Mouse (Mus musculus): ENCODE results near the gene Pdgfb. TPM values are rescaled to one million over a fixed set of nuclear protein-coding genes. Genes with fewer than 3 reads are reported as not detected.

Pdgfb gene
- total and polyA plus RNA-seq, 2 experiments from 2014 or later, result 9.5 to 31.0 TPM

GRCm38 (mm10) chr15:79947681-79948080, 67.1 kb downstream of the Pdgfb start:
- Histone ChIP-seq H3K9ac (replicated peaks; ENCODE audit: low read length) (no peak overlapping the region), H3K4me2 (ENCODE audit: low read depth, low read length) (no peak overlapping the region), H3K4me1 (ENCODE audit: insufficient read depth, low read length) (peaks cover 31% of the 10 kb centered on the region), H3K36me3 (ENCODE audit: insufficient read depth, low read length) (no peaks in the 10 kb centered on the region), H3K27me3 (ENCODE audit: insufficient read depth, low read length) (no peaks in the 10 kb centered on the region), H3K4me3 (ENCODE audit: low read length) (no peak overlapping the region), H3K27ac (no peak overlapping the region), H3K9me3 (ENCODE audit: low read length) (no peaks in the 10 kb centered on the region)
- DNase-seq (ENCODE audit: low spot score) (peak; percentile 7), ATAC-seq (no peak)
- 70% methylated on average over 6 of the region's 6 CpGs for WGBS
- TF ChIP-seq CTCF (IDR thresholded peaks at IDR 0.05; ENCODE audit: low read depth), result peak; percentile 21

- no peaks in the 10 kb centered on the region for H3K27me3 ChIP-seq (ENCODE audit: insufficient read depth, low read length)
- no peak overlapping the region for H3K4me2 ChIP-seq (ENCODE audit: low read depth, low read length)
- no peak overlapping the region for H3K9ac ChIP-seq (replicated peaks; ENCODE audit: low read length)
- peaks cover 25% of the 10 kb centered on the region for H3K4me1 ChIP-seq (ENCODE audit: insufficient read depth, low read length)
- ATAC-seq, result no peak
- WGBS, result 67% methylated on average over 9 of the region's 9 CpGs
- DNase-seq (ENCODE audit: low spot score), result peak; percentile 25
- TF ChIP-seq CTCF (IDR thresholded peaks at IDR 0.05; ENCODE audit: low read depth), result peak; percentile 63
- H3K36me3 ChIP-seq (ENCODE audit: insufficient read depth, low read length), result no peaks in the 10 kb centered on the region
- H3K27ac ChIP-seq, result no peak overlapping the region
- no peaks in the 10 kb centered on the region for H3K9me3 ChIP-seq (ENCODE audit: low read length)
- no peak overlapping the region for H3K4me3 ChIP-seq (ENCODE audit: low read length)
Measured at GRCm38 (mm10) chr15:79946790-79947189, 68.0 kb downstream of the Pdgfb start.

GRCm38 (mm10) chr15:79946022-79946421, 68.8 kb downstream of the Pdgfb start:
- Histone ChIP-seq H3K27ac (no peak overlapping the region), H3K9ac (replicated peaks; ENCODE audit: low read length) (no peak overlapping the region), H3K4me2 (ENCODE audit: low read depth, low read length) (no peak overlapping the region), H3K4me3 (ENCODE audit: low read length) (no peak overlapping the region), H3K9me3 (ENCODE audit: low read length) (no peaks in the 10 kb centered on the region), H3K4me1 (ENCODE audit: insufficient read depth, low read length) (peaks cover 18% of the 10 kb centered on the region), H3K36me3 (ENCODE audit: insufficient read depth, low read length) (no peaks in the 10 kb centered on the region), H3K27me3 (ENCODE audit: insufficient read depth, low read length) (no peaks in the 10 kb centered on the region)
- 9% methylated on average over 4 of the region's 4 CpGs for WGBS
- peak; percentile 84 for ATAC-seq
- peak; percentile 98 for TF ChIP-seq CTCF (IDR thresholded peaks at IDR 0.05; ENCODE audit: low read depth)
- peak; percentile 93 for DNase-seq (ENCODE audit: low spot score)

Small RNAs within 50 kb of the gene (microRNA-seq; reads per million reads assigned to microRNA genes)
- 0.88 to 1.1 reads per million in 2 experiments for gene Mir7213

Other genes starting within 250 kb of the Pdgfb start
- 42.7 and 50.3 TPM in 2 replicates for gene Dnal4, start 237.1 kb downstream of the Pdgfb start, total RNA-seq (2014; rRNA removed)
- gene Dnal4, start 237.1 kb downstream of the Pdgfb start, polyA plus RNA-seq (2015; fragmentation: Nextera tagmentation; extraction: Ambion mirVana), result 54.0 and 56.7 TPM in 2 replicates
- gene Nptxr, start 210.2 kb downstream of the Pdgfb start, total RNA-seq (2014; rRNA removed), result 226 and 245 TPM in 2 replicates
- gene Nptxr, start 210.2 kb downstream of the Pdgfb start, polyA plus RNA-seq (2015; fragmentation: Nextera tagmentation; extraction: Ambion mirVana), result 59.9 and 68.5 TPM in 2 replicates
- gene Npcd, start 180.7 kb downstream of the Pdgfb start, total RNA-seq (2014; rRNA removed), result 5.4 and 12.6 TPM in 2 replicates
- 2.4 and 2.7 TPM in 2 replicates for gene Npcd, start 180.7 kb downstream of the Pdgfb start, polyA plus RNA-seq (2015; fragmentation: Nextera tagmentation; extraction: Ambion mirVana)
- gene Cbx6, start 180.3 kb downstream of the Pdgfb start, total RNA-seq (2014; rRNA removed), result 92.4 and 107 TPM in 2 replicates
- 51.6 and 56.6 TPM in 2 replicates for gene Cbx6, start 180.3 kb downstream of the Pdgfb start, polyA plus RNA-seq (2015; fragmentation: Nextera tagmentation; extraction: Ambion mirVana)
- 3.5 and 5.3 TPM in 2 replicates for gene Apobec3, start 123.3 kb downstream of the Pdgfb start, total RNA-seq (2014; rRNA removed)
- gene Apobec3, start 123.3 kb downstream of the Pdgfb start, polyA plus RNA-seq (2015; fragmentation: Nextera tagmentation; extraction: Ambion mirVana), result 3.9 and 4.5 TPM in 2 replicates
- 5.1 and 9.5 TPM in 2 replicates for gene Cbx7, start 43.9 kb downstream of the Pdgfb start, total RNA-seq (2014; rRNA removed)
- 2.9 and 3.1 TPM in 2 replicates for gene Cbx7, start 43.9 kb downstream of the Pdgfb start, polyA plus RNA-seq (2015; fragmentation: Nextera tagmentation; extraction: Ambion mirVana)
- 155 and 157 TPM in 2 replicates for gene Syngr1, start 76.4 kb upstream of the Pdgfb start, total RNA-seq (2014; rRNA removed)
- 73.4 and 78.6 TPM in 2 replicates for gene Syngr1, start 76.4 kb upstream of the Pdgfb start, polyA plus RNA-seq (2015; fragmentation: Nextera tagmentation; extraction: Ambion mirVana)
- gene Rpl3, start 76.9 kb upstream of the Pdgfb start, total RNA-seq (2014; rRNA removed), result 599 and 600 TPM in 2 replicates
- 527 and 544 TPM in 2 replicates for gene Rpl3, start 76.9 kb upstream of the Pdgfb start, polyA plus RNA-seq (2015; fragmentation: Nextera tagmentation; extraction: Ambion mirVana)
- gene Tab1, start 118.2 kb upstream of the Pdgfb start, total RNA-seq (2014; rRNA removed), result 55.0 and 58.6 TPM in 2 replicates
- gene Tab1, start 118.2 kb upstream of the Pdgfb start, polyA plus RNA-seq (2015; fragmentation: Nextera tagmentation; extraction: Ambion mirVana), result 26.5 and 27.9 TPM in 2 replicates
- 99.6 and 106 TPM in 2 replicates for gene Mgat3, start 158.7 kb upstream of the Pdgfb start, total RNA-seq (2014; rRNA removed)
- gene Mgat3, start 158.7 kb upstream of the Pdgfb start, polyA plus RNA-seq (2015; fragmentation: Nextera tagmentation; extraction: Ambion mirVana), result 13.2 and 13.5 TPM in 2 replicates
- 46.3 and 51.1 TPM in 2 replicates for gene Mief1, start 219.0 kb upstream of the Pdgfb start, total RNA-seq (2014; rRNA removed)
- gene Mief1, start 219.0 kb upstream of the Pdgfb start, polyA plus RNA-seq (2015; fragmentation: Nextera tagmentation; extraction: Ambion mirVana), result 20.3 and 22.0 TPM in 2 replicates
- gene AC140267.1, start 220.9 kb upstream of the Pdgfb start, total RNA-seq (2014; rRNA removed), result not detected in 2 replicates
- gene AC140267.1, start 220.9 kb upstream of the Pdgfb start, polyA plus RNA-seq (2015; fragmentation: Nextera tagmentation; extraction: Ambion mirVana), result not detected in 2 replicates
- 140 and 157 TPM in 2 replicates for gene Atf4, start 240.2 kb upstream of the Pdgfb start, total RNA-seq (2014; rRNA removed)
- gene Atf4, start 240.2 kb upstream of the Pdgfb start, polyA plus RNA-seq (2015; fragmentation: Nextera tagmentation; extraction: Ambion mirVana), result 104 and 109 TPM in 2 replicates
- gene Rps19bp1, start 249.3 kb upstream of the Pdgfb start, total RNA-seq (2014; rRNA removed), result 29.0 and 51.6 TPM in 2 replicates
- gene Rps19bp1, start 249.3 kb upstream of the Pdgfb start, polyA plus RNA-seq (2015; fragmentation: Nextera tagmentation; extraction: Ambion mirVana), result 78.4 and 81.3 TPM in 2 replicates